Mouse (Mus musculus) stomach, embryonic 14.5 days (tissue): ENCODE results near the gene Frat2. TPM values are rescaled to one million over a fixed set of nuclear protein-coding genes. Genes with fewer than 3 reads are reported as not detected.
A peak's percentile ranks its signal among the peaks of the same experiment; 100 is the strongest.

ENCODE experiments used
- ATAC-seq: fragments of 200-750 bp; cut with Nextera tagmentation; 2 replicates; pipeline ENCODE4 v1.8.0; 2017; ENCODE audit warnings: low read depth, moderate TSS enrichment; ENCODE audit not compliant: insufficient number of reproducible peaks, insufficient read depth, low FRiP score
- H3K27ac ChIP-seq: fragments of 300-500 bp; sonication (generic); 2 replicates; pipeline ENCODE4 v1.5.1; 2014; ENCODE audit warnings: mild to moderate bottlenecking, low read length, moderate library complexity, mixed read lengths
- H3K27me3 ChIP-seq: fragments of 300-500 bp; sonication (generic); 2 replicates; pipeline ENCODE4 v1.6.1; 2014; ENCODE audit warnings: low read length, control low read depth, mixed read lengths; ENCODE audit not compliant: control insufficient read depth, insufficient read depth
- H3K36me3 ChIP-seq: fragments of 300-500 bp; sonication (generic); 2 replicates; pipeline ENCODE4 v1.6.1; 2014; ENCODE audit warnings: mild to moderate bottlenecking, control low read depth, low read length, moderate library complexity, mixed read lengths; ENCODE audit not compliant: control insufficient read depth, insufficient read depth
- H3K4me1 ChIP-seq: fragments of 300-500 bp; sonication (generic); 2 replicates; pipeline ENCODE4 v1.6.1; 2014; ENCODE audit warnings: low read length, control low read depth, mixed read lengths; ENCODE audit not compliant: control insufficient read depth, insufficient read depth
- H3K4me2 ChIP-seq: fragments of 300-500 bp; sonication (generic); replicated peaks from 2 replicates; pipeline ENCODE4 v1.6.1; 2014; ENCODE audit warnings: low read depth, low read length, control low read depth
- H3K4me3 ChIP-seq: fragments of 300-500 bp; sonication (generic); 2 replicates; pipeline ENCODE4 v1.5.1; 2014; ENCODE audit warnings: low read depth, low read length, control low read depth
- H3K9ac ChIP-seq: fragments of 300-500 bp; sonication (generic); replicated peaks from 2 replicates; pipeline ENCODE4 v1.6.1; 2014; ENCODE audit warnings: low read depth, mild to moderate bottlenecking, control low read depth, low read length, moderate library complexity, mixed read lengths
- H3K9me3 ChIP-seq: fragments of 300-500 bp; sonication (generic); 2 replicates; pipeline ENCODE4 v1.6.1; 2016; ENCODE audit warnings: low read depth, low read length, control low read depth; ENCODE audit not compliant: control insufficient read depth
- WGBS: fragments of 180-500 bp; shearing (Covaris S2); extraction: QIAGEN DNeasy Blood & Tissue Kit; methylation state at CpG from one replicate; pipeline ENCODE4 v1.1.7; 2014; 5-methylcytosine and 5-hydroxymethylcytosine counted together
- polyA plus RNA-seq: library from polyadenylated mRNA; unstranded; fragments of >200 nt; fragmentation: Nextera tagmentation; extraction: Ambion mirVana; gene quantifications from 2 replicates; pipeline ENCODE4 v1.2.1, GENCODE M21; 2014

The Frat2 gene
- polyA plus RNA-seq, 1 experiment from 2014 or later, result 3.5 TPM

DNA sequence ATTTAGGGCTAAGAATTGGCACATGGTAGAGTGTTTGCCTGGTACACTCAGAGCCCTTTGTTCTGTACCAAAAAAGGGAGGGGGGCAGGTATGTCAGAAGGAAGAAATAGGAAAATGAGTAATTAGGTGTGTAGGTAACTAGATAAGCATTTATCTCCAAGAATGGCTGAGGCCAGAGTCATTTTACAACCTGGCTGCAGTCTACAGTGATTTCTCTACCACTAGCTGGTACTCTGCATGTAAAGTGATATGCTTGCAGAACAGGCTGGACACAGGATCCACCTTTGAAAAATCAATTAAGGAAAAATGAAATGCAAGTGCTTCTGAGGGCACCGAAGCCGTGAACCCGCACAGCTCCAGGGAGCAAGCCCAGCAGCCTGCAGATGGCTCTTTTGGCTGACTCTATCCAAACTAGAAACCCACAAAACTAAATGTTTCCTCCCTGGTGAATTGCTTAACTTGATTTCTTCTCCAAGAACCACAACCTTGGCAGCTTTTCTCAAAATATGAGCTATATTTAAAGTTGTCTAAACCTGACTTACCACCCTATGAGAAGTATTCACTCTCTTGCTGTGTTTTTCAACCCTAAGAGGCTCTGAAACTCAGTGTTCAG is 51.7 kb downstream of the Frat2 start:
- Histone ChIP-seq H3K27ac (peak overlapping the region; percentile 2; the same call in 1 of the 2 replicates), H3K4me1 (peaks cover 15% of the 10 kb centered on the region), H3K9ac (no peak overlapping the region), H3K9me3 (no peaks in the 10 kb centered on the region), H3K4me2 (no peak overlapping the region), H3K4me3 (no peak overlapping the region), H3K36me3 (peaks cover 2% of the 10 kb centered on the region; the same call in 1 of the 2 replicates), H3K27me3 (no peaks in the 10 kb centered on the region)
- 0 out of 2 replicates have a peak, but pooled peaks have one; percentile 33 for ATAC-seq
- WGBS, result 64% methylated on average over 3 of the region's 3 CpGs

Other genes with a start within 250 kb of the Frat2 start
- 1.00 and 1.4 TPM in 2 replicates for gene Slit1, start 104.5 kb downstream of the Frat2 start, polyA plus RNA-seq
- 25.2 and 25.7 TPM in 2 replicates for gene Arhgap19, start 46.1 kb downstream of the Frat2 start, polyA plus RNA-seq
- gene Frat1, start 18.2 kb downstream of the Frat2 start, polyA plus RNA-seq, result 12.9 and 14.1 TPM in 2 replicates
- 10.8 and 10.9 TPM in 2 replicates for gene Rrp12, start 48.0 kb upstream of the Frat2 start, polyA plus RNA-seq
- gene Pgam1, start 63.8 kb upstream of the Frat2 start, polyA plus RNA-seq, result 651 and 721 TPM in 2 replicates
- 73.2 and 79.9 TPM in 2 replicates for gene Exosc1, start 85.3 kb upstream of the Frat2 start, polyA plus RNA-seq
- gene Zdhhc16, start 85.3 kb upstream of the Frat2 start, polyA plus RNA-seq, result 65.8 and 70.1 TPM in 2 replicates
- 37.6 and 44.1 TPM in 2 replicates for gene Mms19, start 133.0 kb upstream of the Frat2 start, polyA plus RNA-seq
- 10.4 and 10.8 TPM in 2 replicates for gene Ubtd1, start 133.6 kb upstream of the Frat2 start, polyA plus RNA-seq
- gene Ankrd2, start 187.9 kb upstream of the Frat2 start, polyA plus RNA-seq, result 0.30 TPM in 1 of 2 replicates, not detected in the other
- gene Hoga1, start 197.5 kb upstream of the Frat2 start, polyA plus RNA-seq, result 1.7 and 1.9 TPM in 2 replicates
- 0.24 TPM in 1 of 2 replicates, not detected in the other for gene 4933411K16Rik, start 204.1 kb upstream of the Frat2 start, polyA plus RNA-seq
- 27.0 and 27.6 TPM in 2 replicates for gene Morn4, start 238.2 kb upstream of the Frat2 start, polyA plus RNA-seq
- gene Pi4k2a, start 242.3 kb upstream of the Frat2 start, polyA plus RNA-seq, result 17.2 and 22.7 TPM in 2 replicates